Comparison of ENCODE assay signal across 27 mouse cellular contexts in the genomic region with DNA sequence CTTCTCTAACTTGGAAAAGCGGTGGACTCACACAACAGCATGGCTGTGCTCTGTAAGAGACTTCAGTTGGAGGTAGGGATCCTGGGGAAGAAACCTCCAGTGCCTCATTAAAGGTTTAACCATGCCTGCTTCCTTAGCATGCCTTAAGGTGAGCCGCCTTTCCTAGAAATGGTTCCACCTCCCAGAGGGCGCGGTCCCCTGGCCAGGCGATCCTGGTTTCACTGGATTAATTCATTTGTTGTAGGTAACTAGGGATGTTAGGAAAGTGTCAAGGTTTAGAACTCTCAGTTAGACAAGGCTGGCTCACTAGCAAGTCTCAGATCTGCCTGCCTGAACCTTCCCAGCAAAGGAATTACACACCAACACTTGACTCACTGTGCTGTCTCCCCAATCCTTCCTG.
"Had no signal": no experiment of that assay in that cellular context is flagged by ENCODE, and none has a peak within 500 bp of the region (broad histone marks: within the 10 kb centered on the region; RNA-seq: fewer than 3 reads in every experiment).

No protein-coding gene starts in this region.

- H3K9me3 ChIP-seq: heart, embryonic 13.5 days; heart, embryonic 15.5 days; hindbrain, embryonic 10.5 days; hindbrain, embryonic 12.5 days; intestine, embryonic 15.5 days; liver, embryonic 13.5 days; liver, embryonic 15.5 days had no signal

- DNase-seq: gastrocnemius, postnatal 14 days; gastrocnemius, postnatal 36 days; heart, adult 11 months; heart, adult 2 months; heart, postnatal 4 days; kidney, adult 18-20 months; kidney, adult 8-10 months; kidney, postnatal 10 days; kidney, postnatal 25 days; kidney, postnatal 4 days; layer of hippocampus, postnatal 36 days; left cerebral cortex, postnatal 4 days; liver; liver, embryonic 13.5 days had no signal

- H3K27ac ChIP-seq: heart, adult 2 months; heart, embryonic 13.5 days; heart, embryonic 15.5 days; hindbrain, embryonic 10.5 days; hindbrain, embryonic 12.5 days; hindbrain, embryonic 14.5 days; intestine, embryonic 15.5 days; layer of hippocampus, adult 2 months; liver, embryonic 13.5 days; liver, embryonic 15.5 days had no signal

- H3K4me2 ChIP-seq: heart, embryonic 11.5 days; heart, embryonic 13.5 days; heart, embryonic 15.5 days; hindbrain, embryonic 12.5 days; hindbrain, embryonic 14.5 days; intestine, embryonic 15.5 days; liver, embryonic 11.5 days; liver, embryonic 13.5 days; liver, embryonic 15.5 days had no signal

- H3K27me3 ChIP-seq: heart, embryonic 13.5 days; heart, embryonic 15.5 days; hindbrain, embryonic 12.5 days; intestine, embryonic 15.5 days; liver, embryonic 13.5 days had no signal

- H3K36me3 ChIP-seq: intestine, embryonic 15.5 days had no signal

- H3K4me1 ChIP-seq: heart, embryonic 15.5 days; intestine, embryonic 15.5 days; liver, embryonic 13.5 days; liver, embryonic 15.5 days had no signal

- H3K9ac ChIP-seq: heart, embryonic 13.5 days; heart, embryonic 15.5 days; hindbrain, embryonic 12.5 days; hindbrain, embryonic 14.5 days; intestine, embryonic 15.5 days; liver, embryonic 13.5 days; liver, embryonic 15.5 days had no signal

- ATAC-seq: hindbrain, embryonic 16.5 days; inflammation-experienced regulatory T-cells, adult 6 months; intestine, embryonic 15.5 days; intestine, postnatal 0 days had no signal

- H3K4me3 ChIP-seq: heart, adult 2 months; heart, embryonic 13.5 days; heart, embryonic 15.5 days; hindbrain, embryonic 10.5 days; hindbrain, embryonic 12.5 days; intestine, embryonic 15.5 days; layer of hippocampus, adult 2 months; liver, embryonic 13.5 days; liver, embryonic 15.5 days had no signal
